Mouse (Mus musculus): ENCODE measurements around the gene Cebpb. TPM values are rescaled to one million over a fixed set of nuclear protein-coding genes. Genes with fewer than 3 reads are reported as not detected.

Gene Cebpb
- 157 and 492 TPM in 2 replicates for polyA plus RNA-seq (2012; rRNA removed)

DNA sequence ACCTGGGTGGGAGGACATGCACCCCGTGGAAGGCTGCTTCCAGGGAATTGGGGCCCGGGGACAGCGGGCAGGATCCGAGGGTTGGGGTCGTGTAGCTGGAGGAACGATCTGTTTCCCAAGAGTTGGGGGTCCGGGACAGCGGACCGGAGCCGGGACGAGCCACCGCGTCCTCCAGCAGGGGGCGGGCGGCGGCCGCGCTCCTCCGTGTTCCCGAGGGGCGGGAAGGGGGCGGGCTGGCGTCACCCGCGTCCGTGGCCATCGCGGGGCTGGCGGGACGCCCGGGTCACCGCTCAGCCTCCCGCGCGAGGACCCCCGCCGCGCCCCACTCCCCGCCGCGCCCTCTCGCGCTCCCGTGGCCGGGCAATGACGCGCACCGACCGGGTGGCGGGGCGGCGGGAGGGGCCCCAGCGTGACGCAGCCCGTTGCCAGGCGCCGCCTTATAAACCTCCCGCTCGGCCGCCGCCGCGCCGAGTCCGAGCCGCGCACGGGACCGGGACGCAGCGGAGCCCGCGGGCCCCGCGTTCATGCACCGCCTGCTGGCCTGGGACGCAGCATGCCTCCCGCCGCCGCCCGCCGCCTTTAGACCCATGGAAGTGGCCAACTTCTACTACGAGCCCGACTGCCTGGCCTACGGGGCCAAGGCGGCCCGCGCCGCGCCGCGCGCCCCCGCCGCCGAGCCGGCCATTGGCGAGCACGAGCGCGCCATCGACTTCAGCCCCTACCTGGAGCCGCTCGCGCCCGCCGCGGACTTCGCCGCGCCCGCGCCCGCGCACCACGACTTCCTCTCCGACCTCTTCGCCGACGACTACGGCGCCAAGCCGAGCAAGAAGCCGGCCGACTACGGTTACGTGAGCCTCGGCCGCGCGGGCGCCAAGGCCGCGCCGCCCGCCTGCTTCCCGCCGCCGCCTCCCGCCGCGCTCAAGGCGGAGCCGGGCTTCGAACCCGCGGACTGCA is at the start of gene Cebpb:
Gene Cebpb, plus strand, starts transcription at position 418 of the 954 bp plus-strand sequence.

DNA sequence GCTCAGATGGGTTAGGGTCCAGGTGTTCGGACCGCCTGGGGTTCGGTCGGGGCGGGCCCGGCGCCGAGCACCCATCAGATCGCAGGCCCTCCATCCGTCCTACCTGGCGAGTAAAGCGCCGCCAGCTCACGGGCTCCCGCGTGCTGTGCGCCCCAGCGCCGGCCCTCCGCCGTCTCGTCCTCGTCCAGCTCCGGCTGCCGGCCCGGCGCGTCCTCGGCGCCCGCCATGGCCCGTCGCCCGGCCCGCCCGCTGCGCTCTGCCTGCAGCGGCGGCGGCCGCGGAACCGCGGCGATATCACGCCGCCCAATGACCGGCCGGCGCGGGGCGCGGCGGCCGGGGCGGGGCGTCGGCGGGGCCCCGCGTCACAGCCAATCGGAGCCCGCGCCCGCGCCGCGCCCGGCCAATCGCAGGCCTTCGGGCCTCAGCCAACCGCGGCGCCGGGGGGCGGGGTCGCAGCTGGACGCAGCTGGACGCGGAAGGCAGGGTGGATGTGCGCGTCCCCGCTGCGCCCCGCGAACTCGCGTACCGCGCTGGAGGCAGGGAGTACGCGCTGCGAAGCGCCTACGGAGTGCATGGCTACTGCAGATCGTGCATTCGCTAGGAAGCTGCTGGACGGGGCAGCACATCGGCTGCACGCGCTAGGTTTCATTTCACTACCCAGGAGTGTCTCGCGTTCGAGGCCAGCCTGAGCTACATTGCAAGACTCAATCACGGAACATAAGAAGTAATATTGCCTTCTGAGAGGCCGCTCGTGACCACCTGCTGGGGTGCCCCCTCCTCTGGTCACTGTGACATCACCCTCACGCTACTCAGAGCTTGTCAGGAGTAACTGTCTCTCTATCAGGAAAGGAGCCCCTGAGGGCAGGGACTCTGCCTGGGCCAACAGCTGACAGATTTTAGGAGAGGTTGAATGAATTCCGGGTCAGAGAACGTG is 27.2 kb upstream of the Cebpb start, which contains the start of gene Gm20431:
Gene Gm20431, minus strand, starts transcription at position 227 of the 934 bp plus-strand sequence.

DNA sequence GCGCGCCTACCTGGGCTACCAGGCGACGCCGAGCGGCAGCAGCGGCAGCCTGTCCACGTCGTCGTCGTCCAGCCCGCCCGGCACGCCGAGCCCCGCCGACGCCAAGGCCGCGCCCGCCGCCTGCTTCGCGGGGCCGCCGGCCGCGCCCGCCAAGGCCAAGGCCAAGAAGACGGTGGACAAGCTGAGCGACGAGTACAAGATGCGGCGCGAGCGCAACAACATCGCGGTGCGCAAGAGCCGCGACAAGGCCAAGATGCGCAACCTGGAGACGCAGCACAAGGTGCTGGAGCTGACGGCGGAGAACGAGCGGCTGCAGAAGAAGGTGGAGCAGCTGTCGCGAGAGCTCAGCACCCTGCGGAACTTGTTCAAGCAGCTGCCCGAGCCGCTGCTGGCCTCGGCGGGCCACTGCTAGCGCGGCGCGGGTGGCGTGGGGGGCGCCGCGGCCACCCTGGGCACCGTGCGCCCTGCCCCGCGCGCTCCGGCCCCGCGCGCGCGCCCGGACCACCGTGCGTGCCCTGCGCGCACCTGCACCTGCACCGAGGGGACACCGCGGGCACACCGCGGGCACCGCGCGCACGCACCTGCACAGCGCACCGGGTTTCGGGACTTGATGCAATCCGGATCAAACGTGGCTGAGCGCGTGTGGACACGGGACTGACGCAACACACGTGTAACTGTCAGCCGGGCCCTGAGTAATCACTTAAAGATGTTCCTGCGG is 945 bp downstream of the Cebpb start, which contains the start of gene Tmem189:
Gene Tmem189, minus strand, starts transcription at position 322 of the 718 bp plus-strand sequence.

Other genes with a start within 250 kb of the Cebpb start
- 32.3 and 33.0 TPM in 2 replicates for gene Rnf114, start 196.3 kb upstream of the Cebpb start, polyA plus RNA-seq (2012; rRNA removed)
- gene Spata2, start 196.0 kb upstream of the Cebpb start, polyA plus RNA-seq (2012; rRNA removed): 14.8 and 15.5 TPM in 2 replicates
- 14.6 and 19.5 TPM in 2 replicates for gene Snai1, start 150.7 kb upstream of the Cebpb start, polyA plus RNA-seq (2012; rRNA removed)
- gene Ube2v1, start 56.8 kb upstream of the Cebpb start, polyA plus RNA-seq (2012; rRNA removed): 102 and 137 TPM in 2 replicates
- gene Gm20431, start 27.4 kb upstream of the Cebpb start, polyA plus RNA-seq (2012; rRNA removed): 27.4 TPM in 1 of 2 replicates, not detected in the other
- gene Tmem189, start 907 bp downstream of the Cebpb start, polyA plus RNA-seq (2012; rRNA removed): 259 and 328 TPM in 2 replicates
- 21.1 and 22.6 TPM in 2 replicates for gene Ptpn1, start 243.1 kb downstream of the Cebpb start, polyA plus RNA-seq (2012; rRNA removed)